Mouse (Mus musculus): Measurements from ENCODE around the gene Gdf2. TPM values are rescaled to one million over a fixed set of nuclear protein-coding genes. Genes with fewer than 3 reads are reported as not detected.

The Gdf2 gene
- total and polyA plus RNA-seq, 3 experiments, result not detected

DNA sequence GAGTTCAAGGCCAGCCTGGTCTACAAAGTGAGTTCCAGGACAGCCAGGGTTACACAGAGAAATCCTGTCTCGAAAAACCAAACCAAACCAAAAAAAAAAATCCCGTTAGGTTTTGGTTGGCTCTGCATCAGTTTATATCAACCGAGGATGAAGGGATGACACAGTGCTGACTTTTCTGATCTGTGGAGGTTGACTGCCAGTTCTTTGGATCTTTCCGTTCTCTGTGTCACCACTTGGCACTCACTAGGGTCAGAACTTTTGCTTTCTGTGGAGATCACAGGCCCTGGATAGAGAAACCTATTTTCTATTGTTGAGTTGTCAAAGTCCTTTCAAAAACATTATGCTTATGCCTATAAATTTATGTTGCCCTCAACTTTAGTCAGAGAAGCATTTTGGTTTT, 38.1 kb upstream of the Gdf2 start:
- TF ChIP-seq HCFC1 (IDR thresholded peaks at IDR 0.05; ENCODE audit: low read depth, low read length), result no peak
- no peak for TF ChIP-seq TAL1 (IDR thresholded peaks at IDR 0.05; ENCODE audit: low read length)
- no peak for TF ChIP-seq TBP (IDR thresholded peaks at IDR 0.05; ENCODE audit: low read depth, low read length)
- TF ChIP-seq SIN3A (IDR thresholded peaks at IDR 0.05; ENCODE audit: low read length), result no peak
- TF ChIP-seq RAD21 (IDR thresholded peaks at IDR 0.05; ENCODE audit: low read depth, low read length), result no peak
- no peak for TF ChIP-seq MXI1 (IDR thresholded peaks at IDR 0.05; ENCODE audit: low read depth, low read length)
- TF ChIP-seq MYB (IDR thresholded peaks at IDR 0.05; ENCODE audit: low read depth, low read length), result no peak
- no peak for TF ChIP-seq TCF12 (IDR thresholded peaks at IDR 0.05; ENCODE audit: low read depth, low read length)
- no peak for TF ChIP-seq ZKSCAN1 (IDR thresholded peaks at IDR 0.05; ENCODE audit: low read depth, low read length)
- TF ChIP-seq ZC3H11A (IDR thresholded peaks at IDR 0.05; ENCODE audit: low read depth, low read length), result no peak
- no peaks in the 10 kb centered on the region for H3K4me1 ChIP-seq (ENCODE audit: control insufficient read depth in 1 of 2, insufficient read depth in 2 of 2, low read length in 2 of 2)

DNA sequence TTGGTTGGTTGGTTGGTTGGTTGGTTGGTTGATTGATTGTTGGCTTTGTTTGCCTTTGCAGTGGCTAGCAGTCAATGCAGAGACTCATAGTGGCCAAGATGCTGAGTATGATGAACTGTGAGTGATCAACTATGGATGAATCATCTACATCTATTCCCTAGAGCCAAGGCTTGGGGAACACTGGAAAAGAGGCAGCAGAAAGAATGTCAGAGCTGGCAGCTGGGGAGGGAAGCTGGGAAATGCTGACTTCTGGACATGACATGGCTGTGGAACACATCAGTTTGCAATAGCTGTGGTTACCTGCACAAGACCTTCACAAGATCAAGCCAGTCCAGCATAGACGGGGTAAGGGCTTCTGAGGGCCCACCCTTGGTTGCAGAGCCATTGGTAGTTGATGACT, 37.6 kb upstream of the Gdf2 start:
- no peak for DNase-seq (ENCODE audit: low read depth, low spot score)
- no peak overlapping the region for H3K9ac ChIP-seq (ENCODE audit: control insufficient read depth, low read depth, low read length, poor library complexity, severe bottlenecking)
- H3K9me3 ChIP-seq (replicated peaks; ENCODE audit: insufficient read depth, low read length), result no peaks in the 10 kb centered on the region
- H3K36me3 ChIP-seq (ENCODE audit: control insufficient read depth in 1 of 2, insufficient read depth in 2 of 2, low read length in 2 of 2), result no peaks in the 10 kb centered on the region
- TF ChIP-seq ZKSCAN1 (IDR thresholded peaks at IDR 0.05; ENCODE audit: low read depth, low read length), result no peak
- TF ChIP-seq ELF1 (IDR thresholded peaks at IDR 0.05; ENCODE audit: low read depth, low read length), result no peak
- H3K27me3 ChIP-seq (ENCODE audit: control insufficient read depth in 1 of 2, insufficient read depth in 2 of 2, low read length in 2 of 2), result no peaks in the 10 kb centered on the region
- no peak overlapping the region for H3K27ac ChIP-seq (ENCODE audit: control insufficient read depth, low read depth, low read length)
- H3K4me3 ChIP-seq (ENCODE audit: control insufficient read depth in 1 of 2, insufficient read depth in 1 of 2, low read depth in 2 of 2, low read length in 2 of 2), result no peak overlapping the region
- H3K79me2 ChIP-seq (ENCODE audit: control insufficient read depth, insufficient read depth, low read length, poor library complexity), result no peaks in the 10 kb centered on the region
- H3K4me1 ChIP-seq (ENCODE audit: control insufficient read depth in 1 of 2, insufficient read depth in 2 of 2, low read length in 2 of 2), result no peaks in the 10 kb centered on the region

More for the DNA sequence above, 38.1 kb upstream of the Gdf2 start:
- Histone ChIP-seq H3K36me3 (ENCODE audit: control insufficient read depth in 1 of 2, insufficient read depth in 2 of 2, low read length in 2 of 2) (no peaks in the 10 kb centered on the region), H3K4me3 (ENCODE audit: control insufficient read depth in 1 of 2, insufficient read depth in 1 of 2, low read depth in 2 of 2, low read length in 2 of 2) (no peak overlapping the region), H3K9me3 (replicated peaks; ENCODE audit: insufficient read depth, low read length) (no peaks in the 10 kb centered on the region), H3K27me3 (ENCODE audit: control insufficient read depth in 1 of 2, insufficient read depth in 2 of 2, low read length in 2 of 2) (no peaks in the 10 kb centered on the region), H3K9ac (ENCODE audit: control insufficient read depth, low read depth, low read length, poor library complexity, severe bottlenecking) (no peak overlapping the region), H3K79me2 (ENCODE audit: control insufficient read depth, insufficient read depth, low read length, poor library complexity) (no peaks in the 10 kb centered on the region), H3K27ac (ENCODE audit: control insufficient read depth, low read depth, low read length) (no peak overlapping the region)
- DNase-seq (ENCODE audit: low read depth, low spot score), result no peak

DNA sequence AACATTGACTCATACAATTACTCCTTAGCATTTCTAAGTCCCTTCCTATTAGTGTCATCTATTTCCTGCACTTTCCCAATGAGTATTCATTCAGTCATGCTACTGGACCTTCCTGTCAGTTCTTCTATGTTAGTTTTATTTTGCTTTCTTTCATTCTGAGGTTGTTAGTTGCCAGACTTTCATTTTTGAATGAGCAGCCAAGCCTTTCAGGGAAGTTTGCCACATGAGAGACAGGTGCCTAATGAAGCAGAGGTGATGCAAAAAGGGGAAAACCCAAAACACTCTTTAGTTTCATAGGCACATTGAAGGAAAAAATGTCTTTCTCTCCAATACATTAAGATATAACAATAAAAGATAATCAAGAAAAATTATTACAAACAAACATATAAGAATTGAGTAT, 36.0 kb upstream of the Gdf2 start:
- H3K4me3 ChIP-seq (ENCODE audit: control insufficient read depth in 1 of 2, insufficient read depth in 1 of 2, low read depth in 2 of 2, low read length in 2 of 2), result no peak overlapping the region
- no peak overlapping the region for H3K9ac ChIP-seq (ENCODE audit: control insufficient read depth, low read depth, low read length, poor library complexity, severe bottlenecking)
- H3K36me3 ChIP-seq (ENCODE audit: control insufficient read depth in 1 of 2, insufficient read depth in 2 of 2, low read length in 2 of 2), result no peaks in the 10 kb centered on the region
- H3K9me3 ChIP-seq (replicated peaks; ENCODE audit: insufficient read depth, low read length), result no peaks in the 10 kb centered on the region
- no peak for DNase-seq (ENCODE audit: low read depth, low spot score)
- no peaks in the 10 kb centered on the region for H3K4me1 ChIP-seq (ENCODE audit: control insufficient read depth in 1 of 2, insufficient read depth in 2 of 2, low read length in 2 of 2)
- H3K27ac ChIP-seq (ENCODE audit: control insufficient read depth, low read depth, low read length), result no peak overlapping the region
- H3K27me3 ChIP-seq (ENCODE audit: control insufficient read depth in 1 of 2, insufficient read depth in 2 of 2, low read length in 2 of 2), result no peaks in the 10 kb centered on the region
- TF ChIP-seq NELFE (IDR thresholded peaks at IDR 0.05; ENCODE audit: low read depth, low read length), result no peak
- no peak for TF ChIP-seq MAX (IDR thresholded peaks at IDR 0.05; ENCODE audit: low read length)
- TF ChIP-seq MXI1 (IDR thresholded peaks at IDR 0.05; ENCODE audit: low read depth, low read length), result no peak
- TF ChIP-seq CHD1 (IDR thresholded peaks at IDR 0.05; ENCODE audit: low read depth, low read length), result no peak
- H3K79me2 ChIP-seq (ENCODE audit: control insufficient read depth, insufficient read depth, low read length, poor library complexity), result no peaks in the 10 kb centered on the region
